Mouse (Mus musculus) left cerebral cortex, postnatal 25 days (tissue): ENCODE data around the gene Triobp. TPM values are rescaled to one million over a fixed set of nuclear protein-coding genes. Genes with fewer than 3 reads are reported as not detected.
A peak's percentile ranks its signal among the peaks of the same experiment; 100 is the strongest.

Source experiments
- DNase-seq, 2 experiments: peaks; one replicate each; pipeline ENCODE4 v3.0.0; 2022; ENCODE audit warnings: low spot score in 2 of 2, mixed read lengths in 1 of 2
- intact Hi-C: fragments of 180-260 bp; cut with DNase I; formaldehyde crosslinking; loops from one replicate; pipeline ENCODE4 v1.15.1; 2025
- total RNA-seq, 2 experiments: library from RNA; stranded (reverse); gene quantifications; 2 replicates each; pipeline ENCODE4 v1.2.3; 2021

Triobp gene
- total RNA-seq, 2 experiments from 2014 or later: 16.4 to 16.8 TPM

DNA sequence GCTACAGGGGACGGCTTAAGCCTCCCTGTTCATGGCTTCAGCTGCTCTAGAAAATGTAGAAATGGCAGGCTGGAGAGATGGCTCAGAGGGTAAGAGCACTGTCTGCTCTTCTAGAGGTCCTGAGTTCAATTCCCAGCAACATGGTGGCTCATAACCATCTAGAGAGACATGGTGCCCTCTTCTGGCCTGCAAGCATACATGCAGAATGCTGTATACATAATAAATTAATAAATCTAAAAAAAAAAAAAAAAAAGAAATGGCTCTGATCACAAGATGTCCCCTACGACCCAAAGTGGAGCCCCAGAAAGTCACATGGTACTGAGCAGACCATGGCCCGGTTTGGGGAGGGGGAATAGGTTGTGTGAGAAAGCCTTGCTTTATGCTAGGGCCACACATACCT, 8.1 kb downstream of the Triobp start:
- DNase-seq: no peak
- intact Hi-C loops: no loop called here

DNA sequence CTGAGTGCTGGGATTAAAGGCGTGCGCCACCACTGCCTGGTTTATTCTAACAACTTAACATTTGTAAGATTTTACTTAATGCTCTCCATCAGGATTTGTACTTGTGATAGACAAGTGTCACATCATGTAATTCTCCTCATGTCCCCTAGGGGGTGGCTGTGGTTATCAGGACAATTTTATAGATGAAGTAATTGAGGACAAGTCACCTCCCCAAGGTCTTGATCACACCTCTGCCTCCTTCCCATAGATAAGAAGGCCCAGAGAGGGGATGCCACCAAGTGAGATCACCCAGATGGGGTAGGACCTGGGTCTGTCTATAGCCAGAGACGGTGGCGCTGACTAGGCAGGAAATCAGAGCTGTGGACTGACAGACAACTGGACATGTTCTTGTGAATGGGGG, 8.8 kb downstream of the Triobp start:
- DNase-seq: no peak
- intact Hi-C loops: no loop called here

DNA sequence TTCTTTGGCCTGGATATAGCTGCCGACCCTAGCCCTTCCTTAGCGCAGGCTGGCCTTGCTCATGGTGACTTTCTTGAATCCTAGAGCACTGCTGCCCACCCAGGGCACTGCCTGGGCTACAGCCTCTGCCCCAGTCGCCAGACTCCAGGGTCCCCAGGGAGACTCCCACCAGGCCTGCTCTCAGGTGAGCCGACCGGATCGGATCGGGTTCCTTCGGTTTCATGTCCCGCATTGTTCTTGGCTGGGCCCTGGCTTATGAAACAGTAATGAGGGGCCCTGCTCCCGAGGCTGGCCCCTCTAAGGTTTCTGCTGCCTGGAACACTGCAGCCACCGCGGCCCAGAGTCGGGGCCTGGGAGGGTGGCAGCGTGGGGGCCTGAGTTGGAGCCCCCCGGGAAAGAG, 9.5 kb downstream of the Triobp start:
- intact Hi-C loops: no loop called here
- no peak for DNase-seq

GRCm38 (mm10) chr15:78959537-78959936, 12.0 kb downstream of the Triobp start:
- intact Hi-C loops: no loop called here
- no peak for DNase-seq

GRCm38 (mm10) chr15:78960088-78960487, 12.6 kb downstream of the Triobp start:
- intact Hi-C loops: no loop called here
- DNase-seq: no peak

- peak in 1 of 2 experiments; percentile 54 for DNase-seq
- intact Hi-C loops: no loop called here
Measured at GRCm38 (mm10) chr15:78962885-78963284, 15.4 kb downstream of the Triobp start.

DNA sequence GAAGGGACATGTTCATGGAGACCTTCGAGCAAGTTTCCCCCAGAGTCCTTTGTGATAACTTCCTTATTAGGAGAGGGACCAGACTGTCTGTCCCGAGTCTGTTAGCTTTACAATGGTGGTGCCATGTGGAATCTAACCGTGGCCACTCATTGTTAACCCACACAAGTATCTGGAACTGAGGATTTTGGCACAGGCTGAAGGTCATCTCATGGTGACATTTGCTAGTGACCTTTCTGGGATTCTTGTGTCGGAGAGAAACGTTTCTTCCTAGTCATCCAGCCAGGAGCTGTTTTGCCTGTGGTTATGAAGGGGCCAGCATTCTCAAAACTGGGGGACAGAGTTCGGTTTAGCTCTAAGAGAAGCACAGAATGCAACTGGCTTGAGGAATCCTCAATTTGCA, 24.1 kb downstream of the Triobp start:
- no peak for DNase-seq
- intact Hi-C loops: no loop called here

- no peak for DNase-seq
- intact Hi-C loops: no loop called here
Measured at GRCm38 (mm10) chr15:78973950-78974349, 26.4 kb downstream of the Triobp start.

GRCm38 (mm10) chr15:78977676-78978159, 30.2 kb downstream of the Triobp start:
- intact Hi-C loops: no loop called here
- no peak for DNase-seq

- intact Hi-C loops: no loop called here
Measured at GRCm38 (mm10) chr15:78978875-78979274, 31.4 kb downstream of the Triobp start.

DNA sequence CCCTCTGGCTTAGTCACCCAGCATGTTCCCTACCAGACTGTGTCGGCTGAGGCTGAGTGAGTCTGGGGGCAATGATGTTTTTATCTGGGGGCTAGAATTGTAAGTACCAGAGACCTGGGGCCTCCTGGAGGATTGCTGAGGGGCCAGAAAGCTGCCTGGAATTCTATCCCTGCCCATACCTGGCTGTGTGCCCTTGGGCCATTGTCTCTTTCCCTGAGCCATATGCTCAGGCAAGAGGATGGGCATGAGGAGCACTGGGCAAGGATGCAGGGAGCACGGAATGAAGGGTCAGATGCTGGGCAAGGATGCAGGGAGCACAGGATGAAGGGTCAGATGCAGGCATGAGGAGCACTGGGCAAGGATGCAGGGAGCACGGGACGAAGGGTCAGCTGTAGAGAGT, 32.6 kb downstream of the Triobp start:
- intact Hi-C loops: no loop called here
- no peak for DNase-seq

More at GRCm38 (mm10) chr15:78978875-78979274, 31.4 kb downstream of the Triobp start:
- peak in 1 of 2 experiments; percentile 13 for DNase-seq

DNA sequence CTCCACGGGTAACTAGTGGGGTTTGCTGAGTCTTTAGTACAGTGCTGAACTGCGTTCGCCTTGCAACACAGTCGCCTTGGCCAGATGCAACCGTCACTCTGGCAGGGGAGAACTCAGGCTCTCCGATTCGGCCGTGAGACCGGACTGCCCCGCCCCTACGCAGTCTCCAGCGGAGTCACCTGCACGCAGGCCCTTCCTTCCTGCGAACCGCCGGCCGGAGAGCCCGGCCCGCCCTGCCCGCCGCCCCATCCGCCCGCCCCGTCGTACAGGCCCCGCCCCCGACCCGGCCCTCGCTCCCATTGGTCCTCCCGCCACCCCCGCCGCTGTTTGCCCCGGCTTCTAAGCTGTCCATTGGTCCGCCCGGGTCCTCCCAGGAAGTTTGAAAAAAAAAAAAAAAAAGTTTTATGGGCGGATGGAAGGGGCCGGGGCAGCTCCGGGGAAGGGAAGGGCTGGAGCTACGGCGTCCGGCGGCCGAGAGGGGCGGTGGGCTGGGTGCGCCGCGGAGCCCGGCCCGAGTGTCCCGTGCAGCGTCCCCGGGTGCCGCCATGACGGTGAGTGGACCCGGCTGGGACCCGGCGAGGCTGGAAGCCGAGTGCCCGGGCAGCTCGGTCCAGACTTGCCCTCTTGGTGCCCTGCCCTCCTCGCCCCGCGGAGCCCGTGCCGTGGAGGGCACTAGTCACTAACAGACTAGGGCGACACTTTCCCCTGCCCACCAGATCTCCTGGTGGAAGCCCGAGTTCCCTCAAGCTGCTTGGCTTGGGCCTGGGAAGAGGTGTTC, 35.3 kb downstream of the Triobp start:
- peak; percentile 38 to 56 for DNase-seq
- intact Hi-C loops: no loop called here

DNA sequence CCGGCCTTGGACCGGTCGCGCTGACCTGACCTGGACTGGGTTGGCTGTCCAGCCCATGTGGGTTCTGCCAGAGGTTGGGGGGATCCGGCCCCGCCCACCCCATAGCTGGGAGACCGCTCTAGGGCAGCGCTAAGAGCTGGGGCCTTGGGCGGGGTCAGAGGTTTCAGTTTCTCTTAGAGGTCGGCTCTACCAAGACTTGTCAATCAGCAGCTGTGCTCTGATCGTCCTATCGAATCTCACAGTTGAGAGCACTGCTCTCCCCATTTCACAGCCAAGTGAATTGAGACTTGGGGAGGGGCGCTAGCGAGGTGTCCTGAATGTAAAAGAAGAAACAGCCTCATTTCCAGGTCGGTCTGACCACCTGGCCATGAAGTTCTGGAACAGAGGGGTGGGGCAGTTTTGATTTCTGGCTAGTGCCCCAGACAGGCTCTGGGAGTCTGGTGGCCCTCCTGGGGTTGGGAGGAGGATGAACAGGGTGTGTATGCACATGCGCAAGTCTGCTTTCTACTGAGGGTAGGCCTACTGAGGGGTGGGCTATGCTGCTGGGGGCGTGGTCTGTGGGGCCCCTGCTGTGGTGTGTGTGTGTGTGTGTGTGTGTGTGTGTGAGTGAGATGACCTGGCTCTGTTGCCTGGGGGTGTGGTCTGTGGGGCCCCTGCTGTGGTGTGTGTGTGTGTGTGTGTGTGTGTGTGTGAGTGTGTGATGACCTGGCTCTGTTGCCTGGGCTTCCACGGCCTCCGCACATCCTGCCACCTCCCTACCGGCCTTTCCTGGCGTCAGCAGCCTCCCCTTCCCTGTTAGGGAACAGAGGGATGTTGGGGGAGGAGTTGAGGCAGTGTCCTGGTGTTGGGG, 36.1 kb downstream of the Triobp start:
- DNase-seq: peak in 1 of 2 experiments; percentile 63
- intact Hi-C loops: no loop called here

DNA sequence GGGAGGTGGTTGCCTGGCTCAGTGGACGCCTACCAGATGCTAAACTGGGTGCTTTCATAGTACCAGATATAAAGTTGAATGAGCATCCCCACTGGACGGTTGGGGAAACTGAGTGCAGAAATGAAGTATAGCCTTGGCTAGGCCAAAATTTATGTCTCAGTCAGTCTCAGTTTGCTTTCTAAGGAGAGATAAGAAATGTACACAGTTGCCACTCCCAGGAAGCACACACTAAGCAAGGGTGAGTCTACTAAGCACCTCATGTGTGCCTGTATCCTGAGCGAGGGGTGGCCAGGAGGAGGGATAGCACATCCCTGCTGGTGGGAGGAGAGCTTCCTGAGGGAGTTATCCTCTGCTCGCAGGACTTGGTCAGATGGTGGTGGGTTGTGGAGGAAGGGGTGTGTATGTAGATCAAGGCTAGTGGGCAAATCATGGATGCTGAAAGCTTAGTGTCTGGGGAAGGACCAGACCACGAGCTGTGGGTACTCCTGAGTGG, 36.8 kb downstream of the Triobp start:
- intact Hi-C loops: no loop called here
- DNase-seq: peak in 1 of 2 experiments; percentile 42

DNA sequence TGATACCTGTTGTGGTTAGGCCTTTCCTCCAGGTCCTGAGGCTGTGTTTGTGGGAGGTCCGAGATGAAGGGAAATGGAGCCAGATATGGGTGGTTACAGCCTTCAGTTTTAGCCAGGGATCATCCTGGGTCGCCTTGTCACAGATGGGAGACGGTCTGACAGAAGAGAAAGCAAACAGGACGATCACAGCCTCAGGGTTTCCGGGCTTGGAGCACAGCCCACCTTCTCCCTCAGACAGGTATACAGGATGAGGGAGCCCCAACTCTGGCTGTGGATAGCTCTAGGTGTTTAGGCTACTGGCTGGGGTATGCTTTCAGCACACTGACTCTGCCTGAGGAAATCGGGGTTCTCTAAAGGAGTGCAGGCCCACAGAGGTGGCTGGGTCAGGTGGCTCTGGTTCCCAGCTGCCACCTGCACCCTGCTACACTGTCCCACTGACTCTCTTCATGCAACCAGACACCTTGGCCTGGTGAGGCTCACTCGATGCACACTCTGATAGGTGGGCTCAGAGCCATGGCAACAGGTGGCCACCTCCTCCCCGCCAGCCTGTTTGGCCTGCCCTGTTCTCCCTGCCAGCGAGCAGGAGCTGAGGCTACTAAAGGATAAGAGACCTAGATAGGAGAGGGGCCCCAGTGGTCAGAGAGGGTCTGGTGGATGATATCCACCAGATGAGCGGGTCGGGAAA, 39.2 kb downstream of the Triobp start:
- intact Hi-C loops: no loop called here
- DNase-seq: no peak

DNA sequence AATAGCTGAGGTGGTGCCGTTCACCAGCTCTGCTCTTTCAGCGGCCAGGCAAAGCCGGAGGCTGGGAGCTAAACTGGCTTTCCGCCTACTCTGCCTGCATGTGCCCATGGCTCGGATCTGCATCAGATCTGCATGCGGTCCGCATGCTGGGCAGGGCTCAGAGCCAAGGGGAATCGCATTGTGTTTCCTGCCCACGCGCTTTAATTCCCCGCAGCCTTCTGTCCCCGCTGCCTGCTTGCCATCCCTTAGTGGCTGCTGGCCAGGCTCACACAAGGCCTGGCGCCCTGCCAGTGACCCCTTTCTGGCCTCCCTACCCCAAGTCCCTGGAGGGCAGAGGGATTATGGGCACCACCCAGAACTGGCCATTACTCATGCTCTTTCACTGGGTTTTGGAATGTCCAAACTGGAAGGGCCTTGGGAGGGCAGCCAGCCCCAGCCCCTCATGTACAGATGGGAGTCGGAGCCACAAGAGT, 41.0 kb downstream of the Triobp start:
- intact Hi-C loops: no loop called here
- DNase-seq: peak; percentile 80 to 94

DNA sequence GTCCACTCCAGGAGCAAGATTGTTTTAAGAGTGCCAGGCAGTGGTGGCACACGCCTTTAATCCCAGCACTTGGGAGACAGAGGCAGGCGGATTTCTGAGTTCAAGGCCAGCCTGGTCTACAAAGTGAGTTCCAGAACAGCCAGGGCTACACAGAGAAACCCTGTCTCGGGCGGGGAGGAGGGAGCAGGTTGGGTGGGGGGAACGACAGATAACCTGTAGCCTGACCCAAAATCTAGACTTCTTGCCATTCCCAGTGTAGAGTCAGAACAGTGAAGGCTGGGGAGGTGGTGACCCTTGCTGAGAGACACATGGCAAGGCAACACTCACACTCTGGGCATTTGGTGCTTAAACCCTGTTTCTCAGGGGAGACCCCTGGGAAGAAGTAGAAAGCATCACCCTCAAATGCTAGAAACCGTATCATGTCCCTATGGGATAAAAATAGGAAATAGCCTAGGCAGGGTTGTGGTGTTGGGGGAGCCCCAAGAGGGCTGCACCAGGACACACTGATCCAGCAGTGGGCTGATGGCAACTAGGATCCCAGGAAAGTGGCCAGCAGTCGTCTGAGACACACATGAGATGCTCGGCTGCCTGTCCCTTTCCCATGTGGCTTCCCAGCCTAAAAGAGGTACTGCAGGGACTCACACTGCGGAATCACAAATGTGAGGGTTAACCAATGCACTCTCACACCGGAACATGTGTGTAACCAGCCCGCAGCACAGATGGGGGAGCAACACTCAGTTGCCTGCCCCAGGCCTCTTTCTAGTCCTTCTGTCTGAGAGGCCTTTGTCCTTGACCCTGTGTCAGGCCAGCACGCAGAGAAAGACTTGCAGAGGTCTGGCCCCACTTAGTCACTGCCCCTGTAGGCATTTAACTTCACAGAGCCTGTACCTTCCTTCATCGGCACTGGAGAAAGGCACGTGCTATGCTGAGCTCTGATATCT, 41.9 kb downstream of the Triobp start:
- no peak for DNase-seq
- intact Hi-C loops: no loop called here

GRCm38 (mm10) chr15:78990093-78990463, 42.6 kb downstream of the Triobp start:
- intact Hi-C loops: no loop called here
- no peak for DNase-seq
